Mouse (Mus musculus) T-cell, adult 66 days (primary cell): ENCODE data around the gene Rnf146. TPM values are rescaled to one million over a fixed set of nuclear protein-coding genes. Genes with fewer than 3 reads are reported as not detected.

Source experiments
- total RNA-seq, 2 experiments: library from RNA; stranded (reverse); gene quantifications; 3 replicates in 1 of 2; 4 replicates in 1 of 2; pipeline ENCODE4 v1.2.4; 2023

Rnf146 gene
- 10 to 100 TPM; 62.8 to 79.4 TPM for total RNA-seq

DNA sequence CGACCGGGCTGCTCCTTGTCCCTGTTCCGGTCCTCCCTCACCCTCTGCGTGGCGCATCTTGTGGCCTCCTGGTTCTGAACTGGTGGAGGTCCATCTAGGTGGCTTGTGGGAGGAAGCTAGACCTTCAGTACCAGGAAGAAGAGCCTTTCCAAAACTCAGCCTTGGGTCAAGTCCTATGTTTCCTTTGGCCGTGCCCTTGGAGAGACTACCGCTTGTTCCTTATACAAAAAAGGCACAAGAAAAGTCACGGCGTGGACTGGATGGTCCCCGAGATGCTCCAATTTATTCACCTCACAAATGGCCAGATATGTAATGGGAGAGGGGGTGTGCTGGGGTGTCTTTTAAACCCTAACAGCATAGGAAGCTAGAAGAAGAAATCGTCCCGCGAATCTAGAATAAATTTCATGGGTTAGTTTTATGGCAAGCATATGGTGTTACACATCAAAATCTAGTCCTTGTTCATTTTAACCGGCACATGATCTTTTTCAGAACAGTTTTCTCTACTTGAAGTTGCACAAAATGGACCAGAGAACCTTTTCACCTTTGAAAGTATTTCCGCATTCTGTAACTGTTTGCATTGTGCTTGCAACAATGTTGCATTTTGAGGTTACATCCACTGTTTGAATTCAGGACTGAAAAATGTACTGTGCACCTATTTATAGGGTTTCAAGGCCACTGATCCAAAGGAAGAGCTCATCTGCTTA, at the start of gene Rnf146:
TSS of gene Rnf146 (minus strand) at position 246 of the 704 bp plus-strand sequence.

DNA sequence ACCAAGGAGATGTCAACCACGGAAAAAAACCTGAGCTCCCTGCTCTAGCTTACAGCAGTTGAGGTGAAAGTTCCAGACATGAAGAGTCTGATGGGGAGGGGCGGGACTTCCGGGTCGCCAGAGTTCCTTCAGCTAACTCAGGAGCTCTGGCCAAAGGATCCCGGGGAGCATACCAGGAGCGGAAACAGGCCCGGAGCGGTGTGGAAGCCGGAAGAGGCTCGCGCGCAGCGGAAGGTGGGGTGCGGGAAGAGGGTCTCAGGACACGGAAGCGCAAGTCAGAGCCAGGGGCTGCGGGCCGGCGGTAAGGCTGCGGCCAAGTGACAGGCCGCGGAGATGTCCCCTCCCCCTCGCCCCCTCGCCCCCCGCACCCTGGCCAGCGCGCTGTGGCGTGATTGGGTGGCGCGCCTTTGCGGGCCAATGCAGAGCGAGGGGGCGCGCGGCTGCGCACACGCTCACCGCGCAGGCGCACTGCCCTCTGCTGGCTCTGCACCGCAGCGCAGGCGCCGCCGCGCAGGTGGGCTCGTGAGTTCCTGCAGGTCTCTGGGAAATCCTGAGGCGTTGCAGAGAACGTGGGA, 49.1 kb downstream of the Rnf146 start, which contains the start of gene Echdc1:
TSS of gene Echdc1 (plus strand) at position 103 of the 575 bp plus-strand sequence.

Other genes starting within 250 kb of the Rnf146 start
- gene Soga3, start 218.6 kb downstream of the Rnf146 start, total RNA-seq: not detected
- gene Gm49353, start 163.5 kb downstream of the Rnf146 start, total RNA-seq: not detected
- not detected for gene 9330159F19Rik, start 150.8 kb downstream of the Rnf146 start, total RNA-seq
- gene Echdc1, start 49.3 kb downstream of the Rnf146 start, total RNA-seq: 10 to 100 TPM; 14.3 to 18.0 TPM
- gene Rspo3, start 173.4 kb upstream of the Rnf146 start, total RNA-seq: not detected